17 mouse cellular contexts compared by ENCODE assay signal in the genomic region with DNA sequence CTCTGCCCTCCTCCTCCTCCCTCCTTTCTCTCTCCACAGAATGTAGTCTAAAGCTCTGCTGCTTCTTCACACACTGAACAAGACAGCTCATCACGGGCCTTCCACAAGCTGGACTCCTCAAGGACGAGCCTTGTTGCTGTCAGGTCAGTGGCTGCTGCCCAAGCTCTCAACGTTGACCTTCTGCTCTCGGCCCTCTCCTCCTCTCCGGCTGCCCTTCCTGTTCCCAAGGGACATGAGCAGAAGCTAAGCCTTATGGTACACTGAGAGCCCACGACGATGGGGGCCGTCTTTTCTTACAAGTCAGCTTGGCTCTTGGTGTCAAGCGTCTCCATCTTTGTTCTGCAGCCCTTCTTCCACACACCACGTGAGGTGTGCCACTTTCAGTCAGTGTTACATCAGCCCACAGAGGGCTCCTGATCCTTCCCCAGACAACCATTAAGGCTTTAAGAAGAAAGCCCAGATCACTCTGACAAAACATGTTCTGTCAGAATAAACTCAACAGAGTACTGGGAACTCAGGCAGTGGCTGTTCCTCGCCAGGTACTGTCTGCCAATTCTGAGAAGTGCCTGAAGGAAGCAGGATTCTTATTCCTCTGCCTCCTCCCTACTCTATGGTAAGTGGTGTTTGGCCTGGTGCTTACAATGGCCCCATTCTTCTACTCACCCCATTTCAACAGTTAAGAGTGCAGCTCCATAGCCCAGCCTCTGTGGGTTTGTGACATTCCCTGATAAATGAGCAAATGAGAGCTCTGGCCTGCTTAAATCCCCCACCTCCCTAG. TPM values are rescaled to one million over a fixed set of nuclear protein-coding genes. Genes with fewer than 3 reads are reported as not detected.
DNase-seq lines count a peak whose midpoint lies in the region; ATAC-seq and TF ChIP-seq lines count a peak whose summit lies in the region.
"Had no signal": no experiment of that assay in that cellular context is flagged by ENCODE, and none has a peak within 500 bp of the region (broad histone marks: within the 10 kb centered on the region; RNA-seq: fewer than 3 reads in every experiment).

No protein-coding gene starts in this region.

- H3K4me2 ChIP-seq in hindbrain, embryonic 16.5 days (ENCODE audit: low read length) = no peak overlapping the region
- no peak overlapping the region for H3K4me2 ChIP-seq in hindbrain, embryonic 11.5 days (replicated peaks; ENCODE audit: low read depth, low read length)
- no peak overlapping the region for H3K4me2 ChIP-seq in embryonic facial prominence, embryonic 14.5 days (ENCODE audit: low read depth, low read length)
- H3K4me2 ChIP-seq: embryonic facial prominence, embryonic 15.5 days; forebrain, embryonic 12.5 days; heart, embryonic 11.5 days; hindbrain, embryonic 12.5 days; neural tube, embryonic 13.5 days had no signal

- intact Hi-C loops in gastrocnemius, adult 2 months (cut with DNase I) = no loop called here

- no peak overlapping the region for H3K9ac ChIP-seq in hindbrain, embryonic 16.5 days (ENCODE audit: low read depth, low read length)
- H3K9ac ChIP-seq in hindbrain, embryonic 11.5 days (ENCODE audit: low read depth, low read length) = no peak overlapping the region
- no peak overlapping the region for H3K9ac ChIP-seq in embryonic facial prominence, embryonic 14.5 days (ENCODE audit: low read depth, low read length)
- H3K9ac ChIP-seq: embryonic facial prominence, embryonic 15.5 days; forebrain, embryonic 12.5 days; hindbrain, embryonic 12.5 days; neural tube, embryonic 13.5 days had no signal

- no peak overlapping the region for H3K4me3 ChIP-seq in hindbrain, embryonic 16.5 days (ENCODE audit: low read length)
- H3K4me3 ChIP-seq in hindbrain, embryonic 11.5 days (ENCODE audit: low read depth, low read length) = no peak overlapping the region
- no peak overlapping the region for H3K4me3 ChIP-seq in embryonic facial prominence, embryonic 14.5 days (ENCODE audit: low read depth, low read length)
- no peak overlapping the region for H3K4me3 ChIP-seq in gastrocnemius, adult 2 months
- H3K4me3 ChIP-seq: embryonic facial prominence, embryonic 15.5 days; forebrain, embryonic 12.5 days; hindbrain, embryonic 12.5 days; megakaryocyte, embryonic 14.5 days; neural tube, embryonic 13.5 days had no signal

- no peaks in the 10 kb centered on the region for H3K4me1 ChIP-seq in hindbrain, embryonic 16.5 days (ENCODE audit: control insufficient read depth, insufficient read depth, low read depth, low read length)
- H3K4me1 ChIP-seq in hindbrain, embryonic 11.5 days (replicated peaks; ENCODE audit: control insufficient read depth, insufficient read depth, low read length) = no peaks in the 10 kb centered on the region
- no peaks in the 10 kb centered on the region for H3K4me1 ChIP-seq in embryonic facial prominence, embryonic 14.5 days (ENCODE audit: control insufficient read depth, insufficient read depth, low read length)
- H3K4me1 ChIP-seq: embryonic facial prominence, embryonic 15.5 days; forebrain, embryonic 12.5 days; hindbrain, embryonic 12.5 days; neural tube, embryonic 13.5 days had no signal

- H3K27me3 ChIP-seq in hindbrain, embryonic 16.5 days (replicated peaks; ENCODE audit: control insufficient read depth, insufficient read depth, low read length) = no peaks in the 10 kb centered on the region
- H3K27me3 ChIP-seq in hindbrain, embryonic 11.5 days (ENCODE audit: control insufficient read depth, insufficient read depth, low read length) = no peaks in the 10 kb centered on the region
- no peaks in the 10 kb centered on the region for H3K27me3 ChIP-seq in embryonic facial prominence, embryonic 14.5 days (replicated peaks; ENCODE audit: control insufficient read depth, insufficient read depth, low read length)
- H3K27me3 ChIP-seq: embryonic facial prominence, embryonic 15.5 days; forebrain, embryonic 12.5 days; hindbrain, embryonic 12.5 days; megakaryocyte, embryonic 14.5 days; neural tube, embryonic 13.5 days had no signal

- ATAC-seq in hindbrain, embryonic 16.5 days = peak; percentile 85
- ATAC-seq in hindbrain, embryonic 11.5 days (ENCODE audit: low FRiP score) = no peak
- ATAC-seq in embryonic facial prominence, embryonic 14.5 days (ENCODE audit: low read depth) = peak; percentile 44; the same call in 1 of the 2 replicates
- ATAC-seq: CD4-positive, CD25-positive, alpha-beta regulatory T cell, adult 4 months had no signal

- no peaks in the 10 kb centered on the region for H3K36me3 ChIP-seq in hindbrain, embryonic 16.5 days (ENCODE audit: control insufficient read depth, insufficient read depth, low read length)
- H3K36me3 ChIP-seq in hindbrain, embryonic 11.5 days (ENCODE audit: control insufficient read depth, insufficient read depth, low read length) = no peaks in the 10 kb centered on the region
- H3K36me3 ChIP-seq in embryonic facial prominence, embryonic 14.5 days (ENCODE audit: control insufficient read depth, insufficient read depth, low read length) = no peaks in the 10 kb centered on the region
- H3K36me3 ChIP-seq: embryonic facial prominence, embryonic 15.5 days; forebrain, embryonic 12.5 days; hindbrain, embryonic 12.5 days; neural tube, embryonic 13.5 days had no signal

- H3K9me3 ChIP-seq in hindbrain, embryonic 16.5 days (ENCODE audit: control insufficient read depth, low read length) = no peaks in the 10 kb centered on the region
- no peaks in the 10 kb centered on the region for H3K9me3 ChIP-seq in hindbrain, embryonic 11.5 days (ENCODE audit: control insufficient read depth, low read length)
- H3K9me3 ChIP-seq in embryonic facial prominence, embryonic 14.5 days (ENCODE audit: control insufficient read depth, low read length) = no peaks in the 10 kb centered on the region
- H3K9me3 ChIP-seq: embryonic facial prominence, embryonic 15.5 days; forebrain, embryonic 12.5 days; hindbrain, embryonic 12.5 days; megakaryocyte, embryonic 14.5 days; neural tube, embryonic 13.5 days had no signal

- TF ChIP-seq CTCF in gastrocnemius, adult 2 months (IDR thresholded peaks at IDR 0.05) = no peak

- no peak overlapping the region for H3K27ac ChIP-seq in hindbrain, embryonic 16.5 days (ENCODE audit: low read depth, low read length)
- no peak overlapping the region for H3K27ac ChIP-seq in hindbrain, embryonic 11.5 days (ENCODE audit: low read depth, low read length)
- no peak overlapping the region for H3K27ac ChIP-seq in embryonic facial prominence, embryonic 14.5 days (replicated peaks; ENCODE audit: low read depth, low read length)
- no peak overlapping the region; the same call in 1 of the 2 replicates for H3K27ac ChIP-seq in gastrocnemius, adult 2 months
- H3K27ac ChIP-seq: embryonic facial prominence, embryonic 15.5 days; forebrain, embryonic 12.5 days; hindbrain, embryonic 12.5 days; neural tube, embryonic 13.5 days had no signal

- DNase-seq in hindbrain, embryonic 11.5 days (ENCODE audit: low spot score) = no peak
- DNase-seq in lung, postnatal 10 days = peak; percentile 29
- no peak for DNase-seq in lung, postnatal 25 days (ENCODE audit: low spot score)
- peak; percentile 65 for DNase-seq in adrenal gland, postnatal 10 days
- no peak for DNase-seq in embryonic facial prominence, embryonic 14.5 days (ENCODE audit: low spot score)
- no peak for DNase-seq in gastrocnemius, adult 2 months
- DNase-seq: kidney, adult 11 months; kidney, postnatal 14 days; thymus, postnatal 14 days had no signal

- WGBS in hindbrain, embryonic 16.5 days = 81% methylated on average over 11 of the region's 11 CpGs
- 77% methylated on average over 11 of the region's 11 CpGs for WGBS in hindbrain, embryonic 11.5 days
- 55% methylated on average over 11 of the region's 11 CpGs for WGBS in embryonic facial prominence, embryonic 14.5 days

RNA-seq across cellular contexts. Expression of gene Plin2, which starts 15.6 kb away (rescaled TPM):
- polyA plus RNA-seq in hindbrain, embryonic 16.5 days (2015; fragmentation: Nextera tagmentation; extraction: Ambion mirVana) = 49.5 and 53.8 TPM in 2 replicates
- polyA plus RNA-seq in hindbrain, embryonic 11.5 days (2014; fragmentation: Nextera tagmentation; extraction: Ambion mirVana) = 78.4 and 80.7 TPM in 2 replicates
- total RNA-seq in adrenal gland, postnatal 10 days (2021) = 100 to 1,000 TPM; 298 to 336 TPM
- 66.2 and 73.1 TPM in 2 replicates for polyA plus RNA-seq in embryonic facial prominence, embryonic 14.5 days (2014; fragmentation: Nextera tagmentation; extraction: Ambion mirVana)
- total RNA-seq in gastrocnemius, adult 2 months (2021) = 10 to 100 TPM; 32.4 to 60.2 TPM

Comparison
In these comparisons a context has a peak if more than half of its experiments do, and no peak if none do; other contexts are left out.
1. DNase-seq: peak in lung, postnatal 10 days (single experiment) and adrenal gland, postnatal 10 days (single experiment); none in hindbrain, embryonic 11.5 days (single experiment), lung, postnatal 25 days (single experiment), embryonic facial prominence, embryonic 14.5 days (single experiment) and gastrocnemius, adult 2 months (single experiment).